In the genomic region with DNA sequence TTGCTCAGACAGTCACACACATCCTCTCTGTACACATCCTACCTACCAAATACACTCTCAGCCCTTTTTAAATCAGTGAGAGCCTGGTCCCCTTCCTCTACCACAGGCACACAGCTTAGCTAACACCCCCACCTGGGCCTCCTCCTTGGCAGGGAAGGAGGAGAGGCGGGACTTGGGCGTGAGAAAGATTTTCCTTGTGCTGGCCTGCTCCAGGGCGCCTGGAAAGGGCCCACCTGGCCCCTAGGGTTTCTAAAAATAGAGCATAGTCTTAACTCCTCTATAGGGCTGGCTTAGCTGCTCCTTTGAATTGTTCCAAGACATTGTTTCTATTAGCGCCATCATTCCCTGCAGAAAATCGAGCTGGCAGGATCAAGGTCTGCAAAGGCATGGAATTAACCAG, we compare ENCODE assay signal across 9 mouse cellular contexts. TPM values are rescaled to one million over a fixed set of nuclear protein-coding genes. Genes with fewer than 3 reads are reported as not detected.
DNase-seq lines count a peak whose midpoint lies in the region; ATAC-seq and TF ChIP-seq lines count a peak whose summit lies in the region.
"Had no signal": no experiment of that assay in that cellular context is flagged by ENCODE, and none has a peak within 500 bp of the region (broad histone marks: within the 10 kb centered on the region; RNA-seq: fewer than 3 reads in every experiment).

No protein-coding gene starts in this region.

- H3K27me3 ChIP-seq in forebrain, embryonic 12.5 days, result peaks cover 41% of the 10 kb centered on the region
- peaks cover 16% of the 10 kb centered on the region for H3K27me3 ChIP-seq in forebrain, embryonic 15.5 days
- H3K27me3 ChIP-seq in stomach, postnatal 0 days (ENCODE audit: control insufficient read depth, insufficient read depth, low read length), result no peaks in the 10 kb centered on the region
- H3K27me3 ChIP-seq in midbrain, embryonic 14.5 days (ENCODE audit: control insufficient read depth, insufficient read depth, low read length), result peaks cover 21% of the 10 kb centered on the region; the same call in 1 of the 2 replicates

- no peak overlapping the region for H3K9ac ChIP-seq in forebrain, embryonic 12.5 days
- no peak overlapping the region for H3K9ac ChIP-seq in forebrain, embryonic 15.5 days (replicated peaks)
- no peak overlapping the region for H3K9ac ChIP-seq in stomach, postnatal 0 days (ENCODE audit: low read length)
- H3K9ac ChIP-seq in midbrain, embryonic 14.5 days (replicated peaks; ENCODE audit: low read length), result no peak overlapping the region
- H3K9ac ChIP-seq: liver, embryonic 14.5 days had no signal

- no peak overlapping the region for H3K4me2 ChIP-seq in forebrain, embryonic 12.5 days
- no peak overlapping the region for H3K4me2 ChIP-seq in forebrain, embryonic 15.5 days (replicated peaks)
- no peak overlapping the region for H3K4me2 ChIP-seq in stomach, postnatal 0 days (replicated peaks; ENCODE audit: low read depth)
- no peak overlapping the region for H3K4me2 ChIP-seq in midbrain, embryonic 14.5 days (ENCODE audit: low read length)

- no peaks in the 10 kb centered on the region for H3K36me3 ChIP-seq in forebrain, embryonic 12.5 days (replicated peaks)
- no peaks in the 10 kb centered on the region for H3K36me3 ChIP-seq in forebrain, embryonic 15.5 days
- no peaks in the 10 kb centered on the region for H3K36me3 ChIP-seq in stomach, postnatal 0 days (ENCODE audit: control insufficient read depth, insufficient read depth, low read length)
- no peaks in the 10 kb centered on the region for H3K36me3 ChIP-seq in midbrain, embryonic 14.5 days (ENCODE audit: control insufficient read depth, insufficient read depth, low read length)

- TF ChIP-seq CTCF in stomach, postnatal 0 days (IDR thresholded peaks at IDR 0.05; ENCODE audit: low read depth), result no peak

- peak overlapping the region; percentile 32; the same call in 1 of the 2 replicates for H3K27ac ChIP-seq in forebrain, embryonic 12.5 days
- H3K27ac ChIP-seq in forebrain, embryonic 15.5 days (replicated peaks), result no peak overlapping the region
- H3K27ac ChIP-seq in stomach, postnatal 0 days (replicated peaks), result peak overlapping the region; percentile 74
- H3K27ac ChIP-seq in midbrain, embryonic 14.5 days (replicated peaks; ENCODE audit: low read depth, low read length), result no peak overlapping the region
- H3K27ac ChIP-seq: liver, embryonic 14.5 days had no signal

- no peak overlapping the region for H3K4me3 ChIP-seq in forebrain, embryonic 12.5 days (replicated peaks)
- no peak overlapping the region for H3K4me3 ChIP-seq in forebrain, embryonic 15.5 days
- no peak overlapping the region for H3K4me3 ChIP-seq in stomach, postnatal 0 days (ENCODE audit: low read depth, low read length)
- no peak overlapping the region for H3K4me3 ChIP-seq in midbrain, embryonic 14.5 days (replicated peaks; ENCODE audit: low read depth, low read length)

- peak; percentile 79 for TF ChIP-seq EP300 in stomach, postnatal 0 days (optimal IDR thresholded peaks at IDR 0.05)

- peak; percentile 53 for DNase-seq in urinary bladder, postnatal 14 days (ENCODE audit: low spot score)
- DNase-seq in urinary bladder, adult 18-20 months (ENCODE audit: low spot score in 2 of 2), result no peak
- DNase-seq in kidney, postnatal 14 days, result peak; percentile 65
- peak; percentile 80 for DNase-seq in stomach, postnatal 0 days (ENCODE audit: low spot score)
- DNase-seq in right cerebral cortex, postnatal 36 days (ENCODE audit: low spot score in 2 of 2), result no peak
- DNase-seq in midbrain, embryonic 14.5 days, result no peak

- 16% methylated on average over 5 of the region's 5 CpGs for WGBS in forebrain, embryonic 12.5 days
- 8% methylated on average over 5 of the region's 5 CpGs for WGBS in forebrain, embryonic 15.5 days
- whole genome bisulfite sequencing in stomach, postnatal 0 days, result 21% methylated on average over 5 of the region's 5 CpGs
- 12% methylated on average over 5 of the region's 5 CpGs for WGBS in midbrain, embryonic 14.5 days

- peaks cover 24% of the 10 kb centered on the region for H3K4me1 ChIP-seq in forebrain, embryonic 12.5 days
- H3K4me1 ChIP-seq in forebrain, embryonic 15.5 days, result peaks cover 12% of the 10 kb centered on the region
- 0 out of 2 replicates have a peak, but pooled peaks cover 6% of the 10 kb centered on the region for H3K4me1 ChIP-seq in stomach, postnatal 0 days (replicated peaks; ENCODE audit: control insufficient read depth, insufficient read depth)
- H3K4me1 ChIP-seq in midbrain, embryonic 14.5 days (ENCODE audit: control insufficient read depth, insufficient read depth, low read length), result 0 out of 2 replicates have a peak, but pooled peaks cover 8% of the 10 kb centered on the region

- no peak for ATAC-seq in forebrain, embryonic 12.5 days (ENCODE audit: low FRiP score)
- no peak for ATAC-seq in forebrain, embryonic 15.5 days (replicated peaks)
- ATAC-seq in stomach, postnatal 0 days (ENCODE audit: low FRiP score, low TSS enrichment), result peak; percentile 62
- no peak for ATAC-seq in midbrain, embryonic 14.5 days (ENCODE audit: low FRiP score, low TSS enrichment)

- no peaks in the 10 kb centered on the region for H3K9me3 ChIP-seq in forebrain, embryonic 12.5 days
- H3K9me3 ChIP-seq in forebrain, embryonic 15.5 days, result no peaks in the 10 kb centered on the region
- no peaks in the 10 kb centered on the region for H3K9me3 ChIP-seq in stomach, postnatal 0 days (ENCODE audit: control insufficient read depth, low read length)
- H3K9me3 ChIP-seq in midbrain, embryonic 14.5 days (ENCODE audit: control insufficient read depth, low read length), result no peaks in the 10 kb centered on the region

RNA-seq across cellular contexts. Expression of a gene that starts 35.0 kb away (rescaled TPM):
- 11.4 and 13.5 TPM in 2 replicates for polyA plus RNA-seq in forebrain, embryonic 12.5 days (2016; fragmentation: Nextera tagmentation; extraction: Ambion mirVana)
- polyA plus RNA-seq in forebrain, embryonic 15.5 days (2015; fragmentation: Nextera tagmentation; extraction: Ambion mirVana), result 6.9 and 7.4 TPM in 2 replicates
- polyA plus RNA-seq in stomach, postnatal 0 days (2015; fragmentation: Nextera tagmentation; extraction: Ambion mirVana), result 11.8 and 12.3 TPM in 2 replicates
- 8.2 and 9.2 TPM in 2 replicates for polyA plus RNA-seq in midbrain, embryonic 14.5 days (2014; fragmentation: Nextera tagmentation; extraction: Ambion mirVana)

RNA-seq across cellular contexts. Expression of a gene that starts 35.4 kb away (rescaled TPM):
- 0.24 and 0.82 TPM in 2 replicates for polyA plus RNA-seq in forebrain, embryonic 12.5 days (2016; fragmentation: Nextera tagmentation; extraction: Ambion mirVana)
- 0.13 and 0.28 TPM in 2 replicates for polyA plus RNA-seq in forebrain, embryonic 15.5 days (2015; fragmentation: Nextera tagmentation; extraction: Ambion mirVana)
- polyA plus RNA-seq in stomach, postnatal 0 days (2015; fragmentation: Nextera tagmentation; extraction: Ambion mirVana), result 3.0 and 3.2 TPM in 2 replicates
- polyA plus RNA-seq in midbrain, embryonic 14.5 days (2014; fragmentation: Nextera tagmentation; extraction: Ambion mirVana), result 0.22 TPM in 1 of 2 replicates, not detected in the other

Comparison
In these comparisons a context has a peak if more than half of its experiments do, and no peak if none do; other contexts are left out.
1. H3K27ac ChIP-seq: peak in forebrain, embryonic 12.5 days (single experiment) and stomach, postnatal 0 days (single experiment); none in forebrain, embryonic 15.5 days (single experiment) and midbrain, embryonic 14.5 days (single experiment).
2. DNase-seq: peak in urinary bladder, postnatal 14 days (single experiment), kidney, postnatal 14 days (single experiment) and stomach, postnatal 0 days (single experiment); none in urinary bladder, adult 18-20 months (0 of 2), right cerebral cortex, postnatal 36 days (0 of 2) and midbrain, embryonic 14.5 days (single experiment).